Mouse (Mus musculus) neural tube, embryonic 10.5 days (tissue): ENCODE measurements at regions not wholly inside any gene's neighbourhood (a gene's known extent, or its start where the extent isn't known, plus 50 kb on each side); places are given as distances from the start of the nearest gene placed in this dataset.
A peak's percentile ranks its signal among the peaks of the same experiment; 100 is the strongest.

ENCODE experiments used
- DNase-seq: peaks from one replicate; pipeline ENCODE4 v3.0.0-alpha.2; 2017; ENCODE audit warnings: low spot score; ENCODE audit errors: extremely low spot score

DNA sequence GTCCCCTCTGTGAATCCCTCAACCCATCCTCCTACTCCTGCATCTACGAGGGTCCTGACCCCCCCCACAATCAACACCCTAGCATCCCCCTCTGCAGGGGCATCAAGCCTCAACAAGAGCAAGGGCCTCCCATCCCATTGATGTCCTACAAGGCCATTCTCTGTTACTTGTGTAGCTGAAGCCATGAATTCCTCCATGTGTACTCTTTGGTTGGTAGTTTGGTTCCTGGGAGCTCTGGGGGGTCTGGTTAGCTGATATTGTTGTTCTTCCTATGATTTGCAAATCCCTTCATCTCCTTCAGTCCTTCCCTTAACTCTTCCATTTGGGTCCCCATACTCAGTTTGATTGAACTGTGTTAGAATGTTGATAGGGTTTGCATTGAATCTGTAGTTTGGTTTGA lies 2684.9 kb upstream of the Pcdh20 start:
- DNase-seq, result no peak

DNA sequence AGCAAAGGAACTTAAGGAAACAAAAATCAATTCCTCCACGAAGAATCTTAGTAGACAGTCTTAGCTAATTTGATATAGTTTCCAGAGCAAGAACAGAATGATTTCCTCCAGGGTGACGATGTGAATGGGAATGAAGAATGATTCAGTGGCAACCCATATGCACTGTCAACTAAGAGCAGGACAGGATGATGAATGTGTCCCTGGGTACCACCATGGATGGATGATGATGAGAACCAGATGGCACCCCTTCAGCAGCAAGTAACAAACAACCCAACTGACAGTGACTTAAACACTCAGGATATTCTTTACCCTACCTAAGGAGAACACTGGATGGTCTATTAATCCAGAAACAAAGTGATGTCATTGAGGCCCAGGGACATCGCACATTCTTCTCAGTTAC lies 2680.3 kb upstream of the Pcdh20 start:
- peak; percentile 49 for DNase-seq
